ENCODE assay signal across 21 mouse cellular contexts in genomic region chr10:70514848-70515247, GRCm38 (mm10).
"Had no signal": no experiment of that assay in that cellular context is flagged by ENCODE, and none has a peak within 500 bp of the region (broad histone marks: within the 10 kb centered on the region; RNA-seq: fewer than 3 reads in every experiment).

No protein-coding gene starts in this region.

- DNase-seq: kidney, adult 2 months; kidney, postnatal 25 days; layer of hippocampus, adult 9-11 months; layer of hippocampus, postnatal 36 days; liver, postnatal 0 days; lung, embryonic 14.5 days; retina, postnatal 1 day; thymus, adult 2 months; thymus, postnatal 14 days; thymus, postnatal 4 days had no signal

- H3K4me3 ChIP-seq: layer of hippocampus, adult 2 months; limb, embryonic 12.5 days; limb, embryonic 15.5 days; midbrain, embryonic 12.5 days; midbrain, embryonic 15.5 days; neural tube, embryonic 12.5 days; neural tube, embryonic 15.5 days had no signal

- H3K27ac ChIP-seq: kidney, postnatal 0 days; layer of hippocampus, adult 2 months; limb, embryonic 12.5 days; limb, embryonic 15.5 days; liver, embryonic 14.5 days; macrophage; midbrain, embryonic 12.5 days; midbrain, embryonic 15.5 days; neural tube, embryonic 12.5 days; neural tube, embryonic 15.5 days; stomach, postnatal 0 days had no signal
